Mouse (Mus musculus): ENCODE measurements around the gene Flrt2.
"Not testable (repeated sequence)": the region's sequence is repeated elsewhere in the genome, so short reads cannot be mapped to it uniquely, and the experiment has no call there.

Gene Flrt2

GRCm38 (mm10) chr12:95691961-95692767 lies at the start of gene Flrt2:
Gene Flrt2 (plus strand): TSS chr12:95692226.
- DNase-seq = peak; percentile 78

GRCm38 (mm10) chr12:95642226-95642625 lies 49.8 kb upstream of the Flrt2 start:
- DNase-seq = no peak

- not testable (repeated sequence) for DNase-seq
Observed at GRCm38 (mm10) chr12:95647179-95647578, 44.8 kb upstream of the Flrt2 start.

GRCm38 (mm10) chr12:95652172-95653156 lies 39.6 kb upstream of the Flrt2 start:
- DNase-seq = no peak

- DNase-seq = no peak
Observed at GRCm38 (mm10) chr12:95656594-95656993, 35.4 kb upstream of the Flrt2 start.

GRCm38 (mm10) chr12:95667296-95667695 lies 24.7 kb upstream of the Flrt2 start:
- DNase-seq = no peak

GRCm38 (mm10) chr12:95675711-95676110 lies 16.3 kb upstream of the Flrt2 start:
- no peak for DNase-seq

GRCm38 (mm10) chr12:95690819-95691218 lies 1.2 kb upstream of the Flrt2 start:
- peak; percentile 49 for DNase-seq

- peak; percentile 18 for DNase-seq
Observed at GRCm38 (mm10) chr12:95692948-95693650, 1.1 kb downstream of the Flrt2 start.

GRCm38 (mm10) chr12:95693651-95694471 lies 1.8 kb downstream of the Flrt2 start:
- DNase-seq = peak; percentile 70

- no peak for DNase-seq
Observed at GRCm38 (mm10) chr12:95694507-95694906, 2.5 kb downstream of the Flrt2 start.

- DNase-seq = peak; percentile 88
Observed at GRCm38 (mm10) chr12:95694991-95695833, 3.2 kb downstream of the Flrt2 start.

- DNase-seq = no peak
Observed at GRCm38 (mm10) chr12:95695834-95696521, 4.0 kb downstream of the Flrt2 start.

GRCm38 (mm10) chr12:95696522-95697025 lies 4.5 kb downstream of the Flrt2 start:
- DNase-seq = peak; percentile 8

- no peak for DNase-seq
Observed at GRCm38 (mm10) chr12:95698556-95698955, 6.5 kb downstream of the Flrt2 start.

- peak; percentile 5 for DNase-seq
Observed at GRCm38 (mm10) chr12:95700746-95701145, 8.7 kb downstream of the Flrt2 start.

- peak; percentile 8 for DNase-seq
Observed at GRCm38 (mm10) chr12:95701580-95701979, 9.6 kb downstream of the Flrt2 start.

GRCm38 (mm10) chr12:95705006-95705405 lies 13.0 kb downstream of the Flrt2 start:
- no peak for DNase-seq

- no peak for DNase-seq
Observed at GRCm38 (mm10) chr12:95723265-95723664, 31.2 kb downstream of the Flrt2 start.

- DNase-seq = no peak
Observed at GRCm38 (mm10) chr12:95734075-95734474, 42.0 kb downstream of the Flrt2 start.
